Mouse (Mus musculus): ENCODE measurements around the gene Pde7b.

- no peak for TF ChIP-seq CTCF (IDR thresholded peaks at IDR 0.05; ENCODE audit: extremely low read depth, insufficient read depth, low read length)
- no peak for TF ChIP-seq POLR2A (IDR thresholded peaks at IDR 0.05; ENCODE audit: extremely low read depth, insufficient read depth, low read length)
Measured at GRCm38 (mm10) chr10:20690002-20690401, 34.9 kb downstream of the Pde7b start.
